Mouse (Mus musculus): Measurements from ENCODE around the gene Dgkg. TPM values are rescaled to one million over a fixed set of nuclear protein-coding genes. Genes with fewer than 3 reads are reported as not detected.

Dgkg gene
- polyA plus RNA-seq, 1 experiment: 1.5 TPM

DNA sequence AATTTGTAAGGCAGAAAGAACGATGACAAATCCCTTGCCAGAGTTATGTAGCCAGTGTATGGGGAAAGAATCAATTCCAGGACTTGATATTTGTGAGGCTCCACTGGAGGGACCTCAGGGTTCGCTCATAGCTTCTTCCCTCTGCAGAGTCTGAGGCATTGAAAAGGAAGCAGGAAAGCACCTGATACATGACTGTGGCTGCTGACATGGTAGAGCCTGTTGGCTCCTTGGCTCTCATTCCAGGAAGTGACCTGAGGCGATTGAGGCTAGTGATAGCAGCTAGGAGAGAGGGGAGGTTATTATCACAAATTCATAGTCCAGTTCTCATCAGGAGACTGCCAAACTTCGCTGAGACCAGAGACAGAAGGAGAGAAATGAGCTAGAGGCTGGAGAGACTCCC, 17.1 kb upstream of the Dgkg start:
- no peaks in the 10 kb centered on the region for H3K27me3 ChIP-seq (ENCODE audit: control insufficient read depth, insufficient read depth, low read length, poor library complexity, severe bottlenecking)
- H3K27ac ChIP-seq (ENCODE audit: insufficient read depth, low read length): no peak overlapping the region
- TF ChIP-seq POLR2A (IDR thresholded peaks at IDR 0.05; ENCODE audit: insufficient read depth, low read length): no peak
- TF ChIP-seq CTCF (IDR thresholded peaks at IDR 0.05; ENCODE audit: low read depth, low read length): no peak
- TF ChIP-seq EP300 (IDR thresholded peaks at IDR 0.05; ENCODE audit: insufficient read depth, low read depth, low read length): no peak
- no peaks in the 10 kb centered on the region for H3K4me1 ChIP-seq (ENCODE audit: control insufficient read depth, insufficient read depth, low read length)
- H3K9ac ChIP-seq (ENCODE audit: low read depth, poor library complexity, severe bottlenecking): no peak overlapping the region
- H3K36me3 ChIP-seq (ENCODE audit: control insufficient read depth, insufficient read depth, low read length, poor library complexity, severe bottlenecking): no peaks in the 10 kb centered on the region
- H3K9me3 ChIP-seq (replicated peaks; ENCODE audit: control insufficient read depth, insufficient read depth, low read length, poor library complexity, severe bottlenecking): no peaks in the 10 kb centered on the region; the same call in 1 of the 2 replicates
- H3K4me3 ChIP-seq (ENCODE audit: low read depth, low read length): no peak overlapping the region

DNA sequence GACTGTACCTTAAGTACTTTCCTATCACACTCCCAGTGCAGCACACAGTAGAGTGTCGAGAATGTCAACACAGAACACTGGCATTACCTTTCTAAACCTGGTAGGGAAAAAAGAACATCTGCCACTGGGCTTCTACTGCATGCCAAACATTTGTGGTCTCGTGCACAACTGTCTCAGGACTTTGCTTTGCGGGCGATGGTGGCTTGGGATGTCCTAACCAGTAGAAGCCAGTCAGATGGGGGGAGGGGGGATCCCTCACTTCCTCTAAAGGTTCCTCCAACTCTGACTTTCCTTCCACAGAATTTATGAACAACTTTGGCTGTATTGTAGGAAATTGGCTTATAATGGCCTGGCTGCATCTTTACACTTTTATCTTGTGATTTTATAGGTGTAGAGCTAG, 7.0 kb upstream of the Dgkg start:
- Histone ChIP-seq H3K27me3 (ENCODE audit: control insufficient read depth, insufficient read depth, low read length, poor library complexity, severe bottlenecking) (no peaks in the 10 kb centered on the region), H3K9ac (ENCODE audit: low read depth, poor library complexity, severe bottlenecking) (no peak overlapping the region), H3K36me3 (ENCODE audit: control insufficient read depth, insufficient read depth, low read length, poor library complexity, severe bottlenecking) (no peaks in the 10 kb centered on the region), H3K9me3 (replicated peaks; ENCODE audit: control insufficient read depth, insufficient read depth, low read length, poor library complexity, severe bottlenecking) (no peaks in the 10 kb centered on the region), H3K4me3 (ENCODE audit: low read depth, low read length) (no peak overlapping the region), H3K4me1 (ENCODE audit: control insufficient read depth, insufficient read depth, low read length) (no peaks in the 10 kb centered on the region), H3K27ac (ENCODE audit: insufficient read depth, low read length) (no peak overlapping the region)
- TF ChIP-seq CTCF (IDR thresholded peaks at IDR 0.05; ENCODE audit: low read depth, low read length) (no peak), EP300 (IDR thresholded peaks at IDR 0.05; ENCODE audit: insufficient read depth, low read depth, low read length) (no peak), POLR2A (IDR thresholded peaks at IDR 0.05; ENCODE audit: insufficient read depth, low read length) (no peak)

DNA sequence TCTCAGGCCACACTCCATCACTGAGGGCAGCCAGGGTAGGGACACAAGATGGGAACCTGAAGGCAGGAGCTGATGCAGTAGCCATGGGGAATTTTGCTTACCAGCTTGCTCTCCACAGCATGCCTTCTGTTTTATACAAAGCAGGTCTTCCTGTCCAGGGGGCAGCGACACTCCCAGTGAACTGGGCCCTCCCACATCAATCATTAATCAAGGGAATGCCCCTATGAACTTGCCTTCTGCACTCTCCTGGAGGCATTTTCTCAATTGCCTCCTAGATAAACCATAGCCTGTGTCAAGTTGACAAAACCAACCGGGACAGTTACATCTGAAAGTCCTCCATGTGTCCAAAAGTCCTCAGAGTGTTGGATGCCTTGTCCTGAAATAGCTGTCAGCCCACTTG, 6.1 kb upstream of the Dgkg start:
- no peaks in the 10 kb centered on the region for H3K36me3 ChIP-seq (ENCODE audit: control insufficient read depth, insufficient read depth, low read length, poor library complexity, severe bottlenecking)
- H3K4me1 ChIP-seq (ENCODE audit: control insufficient read depth, insufficient read depth, low read length): no peaks in the 10 kb centered on the region
- H3K27ac ChIP-seq (ENCODE audit: insufficient read depth, low read length): no peak overlapping the region
- TF ChIP-seq EP300 (IDR thresholded peaks at IDR 0.05; ENCODE audit: insufficient read depth, low read depth, low read length) (no peak), POLR2A (IDR thresholded peaks at IDR 0.05; ENCODE audit: insufficient read depth, low read length) (no peak), CTCF (IDR thresholded peaks at IDR 0.05; ENCODE audit: low read depth, low read length) (no peak)
- H3K9ac ChIP-seq (ENCODE audit: low read depth, poor library complexity, severe bottlenecking): no peak overlapping the region
- no peaks in the 10 kb centered on the region for H3K27me3 ChIP-seq (ENCODE audit: control insufficient read depth, insufficient read depth, low read length, poor library complexity, severe bottlenecking)
- no peak overlapping the region for H3K4me3 ChIP-seq (ENCODE audit: low read depth, low read length)
- H3K9me3 ChIP-seq (replicated peaks; ENCODE audit: control insufficient read depth, insufficient read depth, low read length, poor library complexity, severe bottlenecking): no peaks in the 10 kb centered on the region

DNA sequence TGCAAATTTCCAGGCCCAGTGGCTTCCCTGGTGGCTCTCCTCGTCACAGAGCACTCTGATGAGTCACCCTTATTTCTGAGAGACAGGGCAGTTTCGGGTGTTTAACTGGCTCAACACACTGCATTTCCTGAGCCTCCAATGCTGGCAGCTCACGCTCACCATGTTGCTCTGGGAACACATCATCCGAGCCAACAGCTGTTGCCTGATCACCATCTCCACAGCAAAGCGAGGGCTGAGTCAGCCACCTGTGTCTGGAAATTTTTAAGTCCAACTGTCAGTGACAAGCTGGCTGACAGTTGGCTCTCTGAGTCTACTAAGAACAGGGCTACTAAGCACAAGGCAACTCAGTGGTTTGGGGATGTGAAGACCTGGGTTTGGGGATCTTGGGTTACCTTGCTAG, 4.1 kb upstream of the Dgkg start:
- H3K27ac ChIP-seq (ENCODE audit: insufficient read depth, low read length): no peak overlapping the region
- TF ChIP-seq EP300 (IDR thresholded peaks at IDR 0.05; ENCODE audit: insufficient read depth, low read depth, low read length) (no peak), POLR2A (IDR thresholded peaks at IDR 0.05; ENCODE audit: insufficient read depth, low read length) (no peak), CTCF (IDR thresholded peaks at IDR 0.05; ENCODE audit: low read depth, low read length) (no peak)
- no peaks in the 10 kb centered on the region for H3K9me3 ChIP-seq (replicated peaks; ENCODE audit: control insufficient read depth, insufficient read depth, low read length, poor library complexity, severe bottlenecking)
- H3K4me3 ChIP-seq (ENCODE audit: low read depth, low read length): no peak overlapping the region
- peaks cover under 1% of the 10 kb centered on the region for H3K4me1 ChIP-seq (ENCODE audit: control insufficient read depth, insufficient read depth, low read length)
- peaks cover 1% of the 10 kb centered on the region; the same call in 1 of the 2 replicates for H3K27me3 ChIP-seq (ENCODE audit: control insufficient read depth, insufficient read depth, low read length, poor library complexity, severe bottlenecking)
- H3K9ac ChIP-seq (ENCODE audit: low read depth, poor library complexity, severe bottlenecking): no peak overlapping the region
- H3K36me3 ChIP-seq (ENCODE audit: control insufficient read depth, insufficient read depth, low read length, poor library complexity, severe bottlenecking): no peaks in the 10 kb centered on the region

DNA sequence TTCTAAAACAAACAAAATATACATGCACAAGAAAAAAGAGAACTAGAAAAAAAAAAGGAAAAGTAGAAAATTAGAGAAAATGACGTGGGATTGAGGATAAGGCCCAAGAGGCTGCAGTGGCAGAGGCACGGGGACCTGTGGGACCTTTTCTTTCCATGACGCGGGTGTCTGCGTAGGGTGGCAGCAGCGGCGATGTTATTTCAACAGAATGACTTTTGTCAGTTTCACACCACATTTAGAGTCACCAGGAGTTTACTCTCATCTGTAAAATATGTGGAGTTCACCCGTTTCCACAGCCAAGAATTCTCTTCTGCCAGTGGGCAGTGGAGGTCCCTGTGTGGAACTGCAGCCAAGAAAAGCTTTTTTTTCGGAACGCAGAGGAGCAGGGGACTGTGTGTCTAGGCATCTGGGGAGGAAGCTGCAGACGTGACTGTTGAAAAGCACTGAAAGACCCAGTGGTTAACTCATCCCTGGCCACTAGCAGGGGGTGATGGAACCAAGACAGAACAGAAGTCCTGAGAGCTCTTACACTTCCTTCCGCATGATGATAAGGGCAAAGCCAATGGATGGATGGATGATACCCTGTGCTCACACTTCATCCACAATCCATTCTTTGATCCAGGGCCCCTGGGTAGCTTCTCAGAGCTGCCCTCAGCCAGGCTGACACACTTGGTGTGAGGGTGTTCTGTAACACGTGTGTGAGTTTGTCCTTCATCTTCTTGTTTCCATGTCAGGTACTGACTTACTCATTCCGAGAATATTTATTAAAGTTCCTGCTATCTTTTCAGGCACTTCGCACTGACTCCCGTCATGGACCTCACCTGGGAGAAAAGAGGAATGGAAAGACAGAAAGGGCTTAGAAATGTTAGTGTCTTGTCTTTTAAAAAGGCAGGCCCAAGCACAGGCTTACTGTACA, 1.1 kb upstream of the Dgkg start:
- H3K36me3 ChIP-seq (ENCODE audit: control insufficient read depth, insufficient read depth, low read length, poor library complexity, severe bottlenecking): no peaks in the 10 kb centered on the region
- peaks cover 1% of the 10 kb centered on the region; the same call in 1 of the 2 replicates for H3K27me3 ChIP-seq (ENCODE audit: control insufficient read depth, insufficient read depth, low read length, poor library complexity, severe bottlenecking)
- no peak overlapping the region for H3K4me3 ChIP-seq (ENCODE audit: low read depth, low read length)
- peaks cover 2% of the 10 kb centered on the region for H3K4me1 ChIP-seq (ENCODE audit: control insufficient read depth, insufficient read depth, low read length)
- H3K9me3 ChIP-seq (replicated peaks; ENCODE audit: control insufficient read depth, insufficient read depth, low read length, poor library complexity, severe bottlenecking): no peaks in the 10 kb centered on the region
- TF ChIP-seq CTCF (IDR thresholded peaks at IDR 0.05; ENCODE audit: low read depth, low read length): no peak
- TF ChIP-seq EP300 (IDR thresholded peaks at IDR 0.05; ENCODE audit: insufficient read depth, low read depth, low read length): no peak
- TF ChIP-seq POLR2A (IDR thresholded peaks at IDR 0.05; ENCODE audit: insufficient read depth, low read length): no peak
- no peak overlapping the region for H3K27ac ChIP-seq (ENCODE audit: insufficient read depth, low read length)
- no peak overlapping the region for H3K9ac ChIP-seq (ENCODE audit: low read depth, poor library complexity, severe bottlenecking)

DNA sequence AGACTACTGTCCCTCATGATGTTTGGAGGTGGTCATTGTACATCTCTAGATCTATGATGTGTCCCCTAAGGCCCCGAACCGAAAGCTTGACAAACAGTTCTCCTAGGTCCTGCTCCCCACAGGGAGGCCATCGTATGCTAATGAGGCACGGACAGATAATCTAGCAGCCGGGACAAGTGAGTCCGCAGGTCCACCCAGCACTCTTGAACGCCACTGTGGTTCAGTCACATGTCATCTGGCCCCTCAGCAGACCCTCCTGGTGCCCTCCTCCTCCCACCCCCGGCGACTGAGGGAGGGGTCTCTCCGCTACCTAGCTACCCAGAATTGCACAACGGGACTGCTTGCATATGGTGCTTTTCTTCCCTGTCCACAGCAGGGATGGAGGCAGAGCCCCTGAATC, 1.2 kb downstream of the Dgkg start:
- Histone ChIP-seq H3K4me3 (ENCODE audit: low read depth, low read length) (no peak overlapping the region), H3K36me3 (ENCODE audit: control insufficient read depth, insufficient read depth, low read length, poor library complexity, severe bottlenecking) (no peaks in the 10 kb centered on the region), H3K4me1 (ENCODE audit: control insufficient read depth, insufficient read depth, low read length) (peaks cover 2% of the 10 kb centered on the region), H3K9me3 (replicated peaks; ENCODE audit: control insufficient read depth, insufficient read depth, low read length, poor library complexity, severe bottlenecking) (no peaks in the 10 kb centered on the region), H3K27ac (ENCODE audit: insufficient read depth, low read length) (no peak overlapping the region), H3K9ac (ENCODE audit: low read depth, poor library complexity, severe bottlenecking) (no peak overlapping the region), H3K27me3 (ENCODE audit: control insufficient read depth, insufficient read depth, low read length, poor library complexity, severe bottlenecking) (peaks cover 1% of the 10 kb centered on the region; the same call in 1 of the 2 replicates)
- TF ChIP-seq POLR2A (IDR thresholded peaks at IDR 0.05; ENCODE audit: insufficient read depth, low read length) (no peak), CTCF (IDR thresholded peaks at IDR 0.05; ENCODE audit: low read depth, low read length) (no peak), EP300 (IDR thresholded peaks at IDR 0.05; ENCODE audit: insufficient read depth, low read depth, low read length) (no peak)
